Mouse (Mus musculus) activated CD4-positive, CD25-positive, alpha-beta regulatory T cell (primary cell): ENCODE data around the gene Polr2j. TPM values are rescaled to one million over a fixed set of nuclear protein-coding genes. Genes with fewer than 3 reads are reported as not detected.

Experiments used
- polyA plus RNA-seq, 2 experiments: library from polyadenylated mRNA; unstranded; fragments of 100-300 nt; shearing (Covaris generic); gene quantifications; one replicate each; pipeline ENCODE4 v1.2.1; 2017

Polr2j gene
- 100 to 1,000 TPM; 175 to 202 TPM for polyA plus RNA-seq

DNA sequence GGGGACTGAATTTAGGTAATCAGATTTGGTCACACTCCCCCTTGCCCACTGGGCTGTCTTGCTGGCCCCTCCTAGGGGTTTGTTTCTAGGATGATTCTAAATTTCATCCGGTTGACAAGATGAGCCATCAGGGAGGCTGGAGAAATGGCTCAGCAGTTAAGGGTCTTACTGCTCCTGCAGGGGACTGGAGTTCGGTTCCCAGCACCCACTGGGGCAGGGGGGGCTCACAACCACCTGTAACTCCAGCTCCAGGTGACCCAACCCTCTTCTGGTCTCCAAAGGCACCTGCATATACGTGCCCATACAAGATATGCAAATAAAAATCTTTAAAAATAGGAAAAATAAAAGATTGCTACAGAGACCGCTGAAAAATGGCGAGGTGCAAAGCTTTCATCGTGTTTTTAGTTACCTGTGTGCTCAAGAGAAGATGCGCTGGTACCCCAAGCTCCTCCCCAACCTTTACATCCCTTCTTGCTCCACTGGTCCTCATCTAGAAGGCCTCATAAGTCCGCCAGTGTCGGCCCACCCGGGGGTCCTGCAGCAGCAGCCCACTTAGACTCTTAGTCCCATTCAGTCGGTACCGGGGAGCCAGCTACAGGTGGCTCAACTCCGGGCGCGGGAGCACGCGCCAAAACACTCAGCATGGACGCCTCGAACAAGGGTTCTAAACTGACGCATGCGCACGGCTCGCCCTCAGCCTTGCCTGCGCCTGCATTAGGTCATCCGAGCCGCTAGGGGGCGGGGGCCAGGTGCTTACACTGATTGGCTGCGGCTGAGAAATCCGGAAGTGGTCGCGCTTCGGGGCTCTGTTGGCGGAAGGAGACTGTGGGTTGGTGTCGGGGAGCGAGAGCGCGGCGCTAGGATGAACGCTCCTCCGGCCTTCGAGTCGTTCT, at the start of gene Polr2j:
Gene Polr2j (plus strand): TSS at position 741 of the 893 bp plus-strand sequence.

DNA sequence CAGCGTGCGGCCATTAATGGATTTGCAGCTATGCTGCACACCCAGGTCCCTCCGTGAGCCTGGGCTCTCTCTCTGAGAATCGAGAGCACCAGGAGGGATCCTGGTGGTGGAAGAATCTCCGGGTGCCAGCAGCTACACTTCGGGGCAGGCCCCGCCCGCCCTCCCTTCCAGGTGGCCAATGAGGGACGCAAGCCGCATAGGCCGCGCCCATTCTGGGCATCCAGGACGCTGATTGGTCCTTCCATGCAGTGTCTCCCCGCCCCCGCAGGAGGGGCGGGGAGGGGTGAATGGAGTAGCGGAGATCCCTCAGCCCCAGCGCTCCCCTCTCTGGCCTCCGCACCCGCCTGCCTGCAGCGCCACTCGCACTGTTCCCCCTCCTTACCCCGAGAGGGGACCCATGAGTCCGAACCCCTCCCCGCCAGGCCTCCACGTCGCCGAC, 32.7 kb upstream of the Polr2j start, which contains the start of gene Rasa4:
Gene Rasa4 (plus strand): TSS at position 248 of the 439 bp plus-strand sequence.

GRCm38 (mm10) chr5:136135571-136136291, 19.3 kb downstream of the Polr2j start, which contains the start of the genes Lrwd1 and Alkbh4:
Gene Lrwd1 (minus strand): TSS chr5:136136074.
Gene Alkbh4 (plus strand): TSS chr5:136136146.

GRCm38 (mm10) chr5:136170512-136171362, 54.3 kb downstream of the Polr2j start, which contains the start of gene Orai2:
Gene Orai2 (minus strand): TSS chr5:136170713.

Other genes starting within 250 kb of the Polr2j start
- gene Hspb1, start 228.7 kb upstream of the Polr2j start, polyA plus RNA-seq = 1 to 10 TPM in 1 of 2 experiments, not detected in 1; 1.3 TPM
- 10 to 100 TPM; 39.6 to 58.1 TPM for gene Ywhag, start 182.0 kb upstream of the Polr2j start, polyA plus RNA-seq
- gene Ssc4d, start 142.1 kb upstream of the Polr2j start, polyA plus RNA-seq = under 1 TPM; 0.92 to 0.99 TPM
- gene Zp3, start 136.5 kb upstream of the Polr2j start, polyA plus RNA-seq = not detected
- gene Dtx2, start 121.8 kb upstream of the Polr2j start, polyA plus RNA-seq = 10 to 100 TPM; 19.7 to 20.9 TPM
- under 1 TPM in 1 of 2 experiments, not detected in 1; 0.05 TPM for gene Upk3b, start 78.1 kb upstream of the Polr2j start, polyA plus RNA-seq
- not detected for gene Upk3bl, start 62.1 kb upstream of the Polr2j start, polyA plus RNA-seq
- 1 to 10 TPM; 2.3 to 2.7 TPM for gene Rasa4, start 32.7 kb upstream of the Polr2j start, polyA plus RNA-seq
- 10 to 100 TPM; 40.2 to 43.8 TPM for gene Lrwd1, start 19.4 kb downstream of the Polr2j start, polyA plus RNA-seq
- 10 to 100 TPM; 60.9 to 73.3 TPM for gene Alkbh4, start 19.5 kb downstream of the Polr2j start, polyA plus RNA-seq
- 10 to 100 TPM; 63.9 to 77.3 TPM for gene Orai2, start 54.1 kb downstream of the Polr2j start, polyA plus RNA-seq
- 10 to 100 TPM; 45.0 to 45.9 TPM for gene Prkrip1, start 82.3 kb downstream of the Polr2j start, polyA plus RNA-seq
- under 1 TPM in 1 of 2 experiments, not detected in 1; 0.77 TPM for gene Sh2b2, start 129.9 kb downstream of the Polr2j start, polyA plus RNA-seq